In genomic region chr7:96910310-96910960, GRCm38 (mm10) we compare ENCODE assay signal across 16 mouse cellular contexts. TPM values are rescaled to one million over a fixed set of nuclear protein-coding genes. Genes with fewer than 3 reads are reported as not detected.
DNase-seq lines count a peak whose midpoint lies in the region; ATAC-seq lines count a peak whose summit lies in the region.
"Had no signal": no experiment of that assay in that cellular context is flagged by ENCODE, and none has a peak within 500 bp of the region (broad histone marks: within the 10 kb centered on the region; RNA-seq: fewer than 3 reads in every experiment).

No protein-coding gene starts in this region.

- no peak for DNase-seq in hindbrain, embryonic 10.5 days (ENCODE audit: low spot score)
- DNase-seq in hindbrain, embryonic 14.5 days (ENCODE audit: low spot score): no peak
- DNase-seq in NIH3T3 (ENCODE audit: low read depth): peak; percentile 50
- peak; percentile 52 for DNase-seq in embryonic facial prominence, embryonic 10.5 days (ENCODE audit: low spot score)
- peak; percentile 58 for DNase-seq in limb, embryonic 10.5 days (ENCODE audit: low spot score)
- no peak for DNase-seq in left cerebral cortex, postnatal 10 days (ENCODE audit: extremely low spot score in 1 of 2, low spot score in 2 of 2)
- no peak for DNase-seq in cerebellum, postnatal 10 days
- DNase-seq: cerebellum, adult 8-10 months; gastrocnemius, adult 2 months; layer of hippocampus, postnatal 36 days; lung, embryonic 14.5 days had no signal

- H3K27ac ChIP-seq in hindbrain, embryonic 10.5 days: peak overlapping the region; percentile 42; the same call in 1 of the 2 replicates
- H3K27ac ChIP-seq in hindbrain, embryonic 14.5 days: no peak overlapping the region
- H3K27ac ChIP-seq in embryonic facial prominence, embryonic 10.5 days (replicated peaks): peak overlapping the region; percentile 77
- peak overlapping the region; percentile 83 for H3K27ac ChIP-seq in limb, embryonic 10.5 days
- H3K27ac ChIP-seq: gastrocnemius, adult 2 months; hindbrain, embryonic 15.5 days; liver, embryonic 12.5 days had no signal

- H3K4me2 ChIP-seq in hindbrain, embryonic 14.5 days (replicated peaks): no peak overlapping the region
- H3K4me2 ChIP-seq: heart, embryonic 12.5 days; hindbrain, embryonic 15.5 days; liver, embryonic 12.5 days; lung, embryonic 14.5 days had no signal

- H3K4me3 ChIP-seq in hindbrain, embryonic 10.5 days: no peak overlapping the region
- no peak overlapping the region for H3K4me3 ChIP-seq in hindbrain, embryonic 14.5 days (replicated peaks; ENCODE audit: low read length)
- H3K4me3 ChIP-seq in embryonic facial prominence, embryonic 10.5 days: no peak overlapping the region
- no peak overlapping the region for H3K4me3 ChIP-seq in limb, embryonic 10.5 days
- H3K4me3 ChIP-seq: erythroblast, embryonic 14.5 days; gastrocnemius, adult 2 months; heart, embryonic 12.5 days; hindbrain, embryonic 15.5 days; liver, embryonic 12.5 days had no signal

- peaks cover 6% of the 10 kb centered on the region for H3K27me3 ChIP-seq in hindbrain, embryonic 10.5 days (ENCODE audit: insufficient read depth, poor library complexity, severe bottlenecking)
- H3K27me3 ChIP-seq in hindbrain, embryonic 14.5 days (ENCODE audit: control insufficient read depth, insufficient read depth, low read length): no peaks in the 10 kb centered on the region
- 0 out of 2 replicates have a peak, but pooled peaks cover 5% of the 10 kb centered on the region for H3K27me3 ChIP-seq in embryonic facial prominence, embryonic 10.5 days (replicated peaks; ENCODE audit: low read depth, poor library complexity, severe bottlenecking)
- no peaks in the 10 kb centered on the region for H3K27me3 ChIP-seq in limb, embryonic 10.5 days (ENCODE audit: low read depth, poor library complexity, severe bottlenecking)
- H3K27me3 ChIP-seq: hindbrain, embryonic 15.5 days had no signal

- no peaks in the 10 kb centered on the region for H3K9me3 ChIP-seq in hindbrain, embryonic 10.5 days
- no peaks in the 10 kb centered on the region for H3K9me3 ChIP-seq in hindbrain, embryonic 14.5 days (ENCODE audit: control insufficient read depth, low read length)
- H3K9me3 ChIP-seq in embryonic facial prominence, embryonic 10.5 days: no peaks in the 10 kb centered on the region
- H3K9me3 ChIP-seq in limb, embryonic 10.5 days (replicated peaks): no peaks in the 10 kb centered on the region
- H3K9me3 ChIP-seq: heart, embryonic 12.5 days; hindbrain, embryonic 15.5 days; liver, embryonic 12.5 days had no signal

- ATAC-seq in hindbrain, embryonic 14.5 days (ENCODE audit: low FRiP score): no peak
- ATAC-seq: intestine, embryonic 16.5 days; liver, embryonic 12.5 days had no signal

- H3K36me3 ChIP-seq in hindbrain, embryonic 10.5 days: peaks cover 21% of the 10 kb centered on the region
- H3K36me3 ChIP-seq in hindbrain, embryonic 14.5 days (replicated peaks; ENCODE audit: control insufficient read depth, insufficient read depth): no peaks in the 10 kb centered on the region
- peaks cover 20% of the 10 kb centered on the region for H3K36me3 ChIP-seq in embryonic facial prominence, embryonic 10.5 days (replicated peaks)
- H3K36me3 ChIP-seq in limb, embryonic 10.5 days: peaks cover 19% of the 10 kb centered on the region
- H3K36me3 ChIP-seq: heart, embryonic 12.5 days; hindbrain, embryonic 15.5 days; liver, embryonic 12.5 days had no signal

- no peak overlapping the region for H3K9ac ChIP-seq in hindbrain, embryonic 14.5 days
- H3K9ac ChIP-seq: heart, embryonic 12.5 days; hindbrain, embryonic 15.5 days; liver, embryonic 12.5 days; lung, embryonic 14.5 days had no signal

- peaks cover 66% of the 10 kb centered on the region for H3K4me1 ChIP-seq in hindbrain, embryonic 10.5 days (replicated peaks)
- peaks cover 6% of the 10 kb centered on the region; the same call in 1 of the 2 replicates for H3K4me1 ChIP-seq in hindbrain, embryonic 14.5 days (replicated peaks; ENCODE audit: control insufficient read depth, insufficient read depth, low read length)
- H3K4me1 ChIP-seq in embryonic facial prominence, embryonic 10.5 days: peaks cover 67% of the 10 kb centered on the region
- peaks cover 70% of the 10 kb centered on the region for H3K4me1 ChIP-seq in limb, embryonic 10.5 days
- H3K4me1 ChIP-seq: heart, embryonic 12.5 days had no signal

- 64% methylated on average over 12 of the region's 12 CpGs for WGBS in hindbrain, embryonic 10.5 days
- 72% methylated on average over 12 of the region's 12 CpGs for WGBS in hindbrain, embryonic 14.5 days
- WGBS in embryonic facial prominence, embryonic 10.5 days: 31% methylated on average over 12 of the region's 12 CpGs
- WGBS in limb, embryonic 10.5 days: 20% methylated on average over 12 of the region's 12 CpGs

- intact Hi-C loops in left cerebral cortex, postnatal 10 days (cut with DNase I): loop anchor here (5.0 to 10.0 kb wide), 3 partner anchors 138 to 696 kb away; no protein-coding TSS in a partner anchor

RNA-seq across cellular contexts. Expression of gene Nars2, which starts 40.9 kb away (rescaled TPM):
- polyA plus RNA-seq in hindbrain, embryonic 10.5 days (2016; fragmentation: Nextera tagmentation; extraction: Ambion mirVana): 22.3 and 22.7 TPM in 2 replicates
- 19.1 and 19.4 TPM in 2 replicates for polyA plus RNA-seq in hindbrain, embryonic 14.5 days (2014; fragmentation: Nextera tagmentation; extraction: Ambion mirVana)
- polyA plus RNA-seq in embryonic facial prominence, embryonic 10.5 days (2016; fragmentation: Nextera tagmentation; extraction: Ambion mirVana): 26.3 and 26.5 TPM in 2 replicates
- polyA plus RNA-seq in limb, embryonic 10.5 days (2016; fragmentation: Nextera tagmentation; extraction: Ambion mirVana): 23.7 and 23.8 TPM in 2 replicates
- 10 to 100 TPM; 17.1 to 17.3 TPM for total RNA-seq in left cerebral cortex, postnatal 10 days (2021)

Comparison
In these comparisons a context has a peak if more than half of its experiments do, and no peak if none do; other contexts are left out.
1. DNase-seq: peak in NIH3T3 (single experiment), embryonic facial prominence, embryonic 10.5 days (single experiment) and limb, embryonic 10.5 days (single experiment); none in hindbrain, embryonic 10.5 days (single experiment), hindbrain, embryonic 14.5 days (single experiment), left cerebral cortex, postnatal 10 days (0 of 2) and cerebellum, postnatal 10 days (0 of 2).